Mouse (Mus musculus) stomach, embryonic 16.5 days (tissue): ENCODE results near the gene Tas2r125. TPM values are rescaled to one million over a fixed set of nuclear protein-coding genes. Genes with fewer than 3 reads are reported as not detected.
"Not testable (repeated sequence)": the region's sequence is repeated elsewhere in the genome, so short reads cannot be mapped to it uniquely, and the experiment has no call there.

Experiments
- ATAC-seq: fragments of 200-750 bp; cut with Nextera tagmentation; 2 replicates; pipeline ENCODE4 v1.8.0; 2017; ENCODE audit warnings: moderate number of reproducible peaks, moderate TSS enrichment; ENCODE audit not compliant: insufficient read depth, low FRiP score
- H3K27ac ChIP-seq: fragments of 300-500 bp; sonication (generic); 2 replicates; pipeline ENCODE4 v1.5.1; 2014; ENCODE audit warnings: low read length
- H3K27me3 ChIP-seq: fragments of 300-500 bp; sonication (generic); 2 replicates; pipeline ENCODE4 v1.6.1; 2014; ENCODE audit warnings: low read length, control low read depth, mixed read lengths; ENCODE audit not compliant: control insufficient read depth, insufficient read depth
- H3K36me3 ChIP-seq: fragments of 300-500 bp; sonication (generic); 2 replicates; pipeline ENCODE4 v1.6.1; 2014; ENCODE audit warnings: low read length; ENCODE audit not compliant: control insufficient read depth, insufficient read depth
- H3K4me1 ChIP-seq: fragments of 300-500 bp; sonication (generic); 2 replicates; pipeline ENCODE4 v1.6.1; 2014; ENCODE audit warnings: low read length, control low read depth, mixed read lengths; ENCODE audit not compliant: control insufficient read depth, insufficient read depth
- H3K4me2 ChIP-seq: fragments of 300-500 bp; sonication (generic); 2 replicates; pipeline ENCODE4 v1.6.1; 2014; ENCODE audit warnings: low read depth, low read length, mixed read lengths
- H3K4me3 ChIP-seq: fragments of 300-500 bp; sonication (generic); replicated peaks from 2 replicates; pipeline ENCODE4 v1.5.1; 2014; ENCODE audit warnings: mild to moderate bottlenecking, low read length
- H3K9ac ChIP-seq: fragments of 300-500 bp; sonication (generic); 2 replicates; pipeline ENCODE4 v1.6.1; 2014; ENCODE audit warnings: low read length
- H3K9me3 ChIP-seq: fragments of 300-500 bp; sonication (generic); replicated peaks from 2 replicates; pipeline ENCODE4 v1.6.1; 2016; ENCODE audit warnings: low read length, control low read depth; ENCODE audit not compliant: control insufficient read depth
- WGBS: fragments of 180-500 bp; shearing (Covaris S2); extraction: QIAGEN DNeasy Blood & Tissue Kit; methylation state at CpG from one replicate; pipeline ENCODE4 v1.1.7; 2014; 5-methylcytosine and 5-hydroxymethylcytosine counted together
- polyA plus RNA-seq: library from polyadenylated mRNA; unstranded; fragments of >200 nt; fragmentation: Nextera tagmentation; extraction: Ambion mirVana; gene quantifications from 2 replicates; pipeline ENCODE4 v1.2.1, GENCODE M21; 2015

Tas2r125 gene
- not detected in 2 replicates for polyA plus RNA-seq

- no peak within 1 kb of the TSS for H3K27ac ChIP-seq
- H3K27me3 ChIP-seq = no peaks in the 10 kb centered on the region
- H3K9ac ChIP-seq = no peak within 1 kb of the TSS
- no peak within 1 kb of the TSS for H3K4me2 ChIP-seq
- no peak for ATAC-seq
- WGBS = 78% methylated on average over 3 of the region's 3 CpGs
- H3K4me1 ChIP-seq = no peaks in the 10 kb centered on the region
- no peaks in the 10 kb centered on the region for H3K36me3 ChIP-seq
- no peaks in the 10 kb centered on the region for H3K9me3 ChIP-seq
- H3K4me3 ChIP-seq = no peak within 1 kb of the TSS
These were observed at the start of gene Tas2r125 for GRCm38 (mm10) chr6:132909351-132909750. Gene Tas2r125 (plus strand): TSS chr6:132909651.

- no peak for ATAC-seq
- no peak within 1 kb of the TSS for H3K4me3 ChIP-seq
- H3K27ac ChIP-seq = no peak within 1 kb of the TSS
- no peaks in the 10 kb centered on the region for H3K27me3 ChIP-seq
- H3K9ac ChIP-seq = no peak within 1 kb of the TSS
- H3K36me3 ChIP-seq = no peaks in the 10 kb centered on the region
- no peaks in the 10 kb centered on the region for H3K4me1 ChIP-seq
- no peaks in the 10 kb centered on the region for H3K9me3 ChIP-seq
- H3K4me2 ChIP-seq = no peak within 1 kb of the TSS
These were observed 41.7 kb upstream of the Tas2r125 start, which contains the start of gene Tas2r110 for GRCm38 (mm10) chr6:132867708-132868107. Gene Tas2r110 (plus strand): TSS chr6:132868008.

GRCm38 (mm10) chr6:132892711-132893110, 16.7 kb upstream of the Tas2r125 start, which contains the start of gene Tas2r113:
Gene Tas2r113 (plus strand): TSS chr6:132893011.
- no peak within 1 kb of the TSS for H3K4me2 ChIP-seq
- H3K4me1 ChIP-seq = no peaks in the 10 kb centered on the region
- no peaks in the 10 kb centered on the region for H3K9me3 ChIP-seq
- no peaks in the 10 kb centered on the region for H3K27me3 ChIP-seq
- H3K27ac ChIP-seq = no peak within 1 kb of the TSS
- H3K36me3 ChIP-seq = no peaks in the 10 kb centered on the region
- no peak within 1 kb of the TSS for H3K9ac ChIP-seq
- H3K4me3 ChIP-seq = no peak within 1 kb of the TSS
- 70% methylated on average over 1 of the region's 1 CpGs for WGBS
- ATAC-seq = no peak

- H3K4me3 ChIP-seq, H3K9me3 ChIP-seq, H3K4me2 ChIP-seq, H3K27me3 ChIP-seq, H3K9ac ChIP-seq, H3K27ac ChIP-seq, ATAC-seq, H3K36me3 ChIP-seq, H3K4me1 ChIP-seq: not testable (repeated sequence)
These were observed 31.9 kb downstream of the Tas2r125 start for GRCm38 (mm10) chr6:132941376-132941775.

GRCm38 (mm10) chr6:132950802-132951201, 41.4 kb downstream of the Tas2r125 start, which contains the start of gene Tas2r129:
Gene Tas2r129 (plus strand): TSS chr6:132951102.
- no peaks in the 10 kb centered on the region for H3K27me3 ChIP-seq
- whole genome bisulfite sequencing = 68% methylated on average over 2 of the region's 2 CpGs
- no peak within 1 kb of the TSS for H3K9ac ChIP-seq
- H3K4me1 ChIP-seq = no peaks in the 10 kb centered on the region
- H3K4me3 ChIP-seq = no peak within 1 kb of the TSS
- no peaks in the 10 kb centered on the region for H3K9me3 ChIP-seq
- no peaks in the 10 kb centered on the region for H3K36me3 ChIP-seq
- no peak for ATAC-seq
- H3K27ac ChIP-seq = no peak within 1 kb of the TSS
- no peak within 1 kb of the TSS for H3K4me2 ChIP-seq

- Histone ChIP-seq H3K4me3 (no peak within 1 kb of the TSS), H3K27ac (no peak within 1 kb of the TSS), H3K9me3 (no peaks in the 10 kb centered on the region), H3K4me2 (no peak within 1 kb of the TSS), H3K36me3 (no peaks in the 10 kb centered on the region), H3K27me3 (no peaks in the 10 kb centered on the region), H3K4me1 (no peaks in the 10 kb centered on the region), H3K9ac (no peak within 1 kb of the TSS)
- WGBS = 68% methylated on average over 1 of the region's 1 CpGs
- ATAC-seq = no peak
These were observed 48.4 kb downstream of the Tas2r125 start, which contains the start of gene Tas2r131 for GRCm38 (mm10) chr6:132957819-132958218. Gene Tas2r131 (minus strand): TSS chr6:132957919.

Other genes with a start within 250 kb of the Tas2r125 start
- not detected in 2 replicates for gene Tas2r121, start 208.6 kb upstream of the Tas2r125 start, polyA plus RNA-seq
- gene Tas2r122, start 197.7 kb upstream of the Tas2r125 start, polyA plus RNA-seq = not detected in 2 replicates
- gene Tas2r115, start 171.6 kb upstream of the Tas2r125 start, polyA plus RNA-seq = not detected in 2 replicates
- gene Tas2r124, start 154.9 kb upstream of the Tas2r125 start, polyA plus RNA-seq = not detected in 2 replicates
- gene Tas2r102, start 147.5 kb upstream of the Tas2r125 start, polyA plus RNA-seq = not detected in 2 replicates
- gene Tas2r136, start 131.5 kb upstream of the Tas2r125 start, polyA plus RNA-seq = not detected in 2 replicates
- not detected in 2 replicates for gene Tas2r117, start 106.8 kb upstream of the Tas2r125 start, polyA plus RNA-seq
- not detected in 2 replicates for gene Tas2r123, start 62.5 kb upstream of the Tas2r125 start, polyA plus RNA-seq
- gene Tas2r116, start 54.2 kb upstream of the Tas2r125 start, polyA plus RNA-seq = not detected in 2 replicates
- gene Tas2r110, start 41.6 kb upstream of the Tas2r125 start, polyA plus RNA-seq = not detected in 2 replicates
- gene Tas2r113, start 16.6 kb upstream of the Tas2r125 start, polyA plus RNA-seq = not detected in 2 replicates
- not detected in 2 replicates for gene Tas2r129, start 41.5 kb downstream of the Tas2r125 start, polyA plus RNA-seq
- not detected in 2 replicates for gene Tas2r131, start 48.3 kb downstream of the Tas2r125 start, polyA plus RNA-seq
- not detected in 2 replicates for gene Tas2r109, start 71.3 kb downstream of the Tas2r125 start, polyA plus RNA-seq
- not detected in 2 replicates for gene Tas2r103, start 127.5 kb downstream of the Tas2r125 start, polyA plus RNA-seq
- gene Tas2r140, start 146.2 kb downstream of the Tas2r125 start, polyA plus RNA-seq = not detected in 2 replicates
- gene Smim10l1, start 195.3 kb downstream of the Tas2r125 start, polyA plus RNA-seq = 74.9 and 82.3 TPM in 2 replicates